Mouse (Mus musculus): Measurements from ENCODE around the gene Ap4b1. TPM values are rescaled to one million over a fixed set of nuclear protein-coding genes. Genes with fewer than 3 reads are reported as not detected.
A peak's percentile ranks its signal among the peaks of the same experiment; 100 is the strongest.
"Not testable (repeated sequence)": the region's sequence is repeated elsewhere in the genome, so short reads cannot be mapped to it uniquely, and the experiment has no call there.

The Ap4b1 gene
- total and polyA plus RNA-seq, 3 experiments: 3.4 to 24.1 (median 13.5) TPM

- ATAC-seq (ENCODE audit: extremely low read depth, insufficient number of reproducible peaks, low FRiP score, poor library complexity, severe bottlenecking) (no peak), DNase-seq (ENCODE audit: low spot score) (no peak)
- Histone ChIP-seq H3K4me1 (ENCODE audit: insufficient read depth, low read depth, low read length) (peaks cover 43% of the 10 kb centered on the region), H3K4me3 (ENCODE audit: low read depth, low read length) (peak overlapping the region; percentile 86), H3K36me3 (replicated peaks) (peaks cover 56% of the 10 kb centered on the region), H3K27me3 (ENCODE audit: insufficient read depth, low read length) (no peaks in the 10 kb centered on the region), H3K9me3 (replicated peaks) (no peaks in the 10 kb centered on the region)
- TF ChIP-seq POLR2AphosphoS5 (IDR thresholded peaks at IDR 0.05; ENCODE audit: insufficient replicate concordance, low read depth, low read length): no peak
- no peak for TF ChIP-seq GATA1 (IDR thresholded peaks at IDR 0.05; ENCODE audit: borderline replicate concordance, low read length)
- TF ChIP-seq GATA2 (IDR thresholded peaks at IDR 0.05; ENCODE audit: borderline replicate concordance, low read depth, low read length): no peak
- TF ChIP-seq CTCF (IDR thresholded peaks at IDR 0.05; ENCODE audit: low read depth, low read length): no peak
- no peak for TF ChIP-seq TAL1 (conservative IDR thresholded peaks at IDR 0.05; ENCODE audit: low read depth, low read length)
These were observed 455 bp downstream of the Ap4b1 start for GRCm38 (mm10) chr3:103809799-103810150.

GRCm38 (mm10) chr3:103810967-103811366 lies 1.6 kb downstream of the Ap4b1 start:
- TF ChIP-seq GATA1 (IDR thresholded peaks at IDR 0.05; ENCODE audit: borderline replicate concordance, low read length): no peak
- no peak for TF ChIP-seq GATA2 (IDR thresholded peaks at IDR 0.05; ENCODE audit: borderline replicate concordance, low read depth, low read length)
- TF ChIP-seq CTCF (IDR thresholded peaks at IDR 0.05; ENCODE audit: low read depth, low read length): no peak
- no peak for TF ChIP-seq POLR2AphosphoS5 (IDR thresholded peaks at IDR 0.05; ENCODE audit: insufficient replicate concordance, low read depth, low read length)
- TF ChIP-seq TAL1 (conservative IDR thresholded peaks at IDR 0.05; ENCODE audit: low read depth, low read length): no peak
- H3K4me3 ChIP-seq (ENCODE audit: low read depth, low read length): no peak overlapping the region; the same call in 1 of the 2 replicates
- ATAC-seq (ENCODE audit: extremely low read depth, insufficient number of reproducible peaks, low FRiP score, poor library complexity, severe bottlenecking): no peak

GRCm38 (mm10) chr3:103827548-103827947 lies 18.2 kb downstream of the Ap4b1 start:
- Histone ChIP-seq H3K4me1 (ENCODE audit: insufficient read depth, low read depth, low read length) (peaks cover 15% of the 10 kb centered on the region), H3K9me3 (replicated peaks) (no peaks in the 10 kb centered on the region), H3K36me3 (replicated peaks) (peaks cover 15% of the 10 kb centered on the region), H3K27me3 (ENCODE audit: insufficient read depth, low read length) (no peaks in the 10 kb centered on the region), H3K4me3 (ENCODE audit: low read depth, low read length) (no peak overlapping the region)
- TF ChIP-seq GATA2 (IDR thresholded peaks at IDR 0.05; ENCODE audit: borderline replicate concordance, low read depth, low read length) (no peak), CTCF (IDR thresholded peaks at IDR 0.05; ENCODE audit: low read depth, low read length) (no peak)
- DNase-seq (ENCODE audit: low spot score): no peak
- no peak for ATAC-seq (ENCODE audit: extremely low read depth, insufficient number of reproducible peaks, low FRiP score, poor library complexity, severe bottlenecking)

More at GRCm38 (mm10) chr3:103810967-103811366, 1.6 kb downstream of the Ap4b1 start:
- no peaks in the 10 kb centered on the region for H3K27me3 ChIP-seq (ENCODE audit: insufficient read depth, low read length)
- peaks cover 36% of the 10 kb centered on the region for H3K4me1 ChIP-seq (ENCODE audit: insufficient read depth, low read depth, low read length)
- no peak for DNase-seq (ENCODE audit: low spot score)
- peaks cover 58% of the 10 kb centered on the region for H3K36me3 ChIP-seq (replicated peaks)
- H3K9me3 ChIP-seq (replicated peaks): no peaks in the 10 kb centered on the region

GRCm38 (mm10) chr3:103829036-103829435 lies 19.7 kb downstream of the Ap4b1 start:
- Histone ChIP-seq H3K27me3 (ENCODE audit: insufficient read depth, low read length) (no peaks in the 10 kb centered on the region), H3K4me3 (ENCODE audit: low read depth, low read length) (no peak overlapping the region), H3K4me1 (ENCODE audit: insufficient read depth, low read depth, low read length) (peaks cover 20% of the 10 kb centered on the region), H3K36me3 (replicated peaks) (peaks cover 4% of the 10 kb centered on the region), H3K9me3 (replicated peaks) (no peaks in the 10 kb centered on the region)
- no peak for DNase-seq (ENCODE audit: low spot score)
- no peak for ATAC-seq (ENCODE audit: extremely low read depth, insufficient number of reproducible peaks, low FRiP score, poor library complexity, severe bottlenecking)
- TF ChIP-seq TAL1 (conservative IDR thresholded peaks at IDR 0.05; ENCODE audit: low read depth, low read length) (no peak), GATA2 (IDR thresholded peaks at IDR 0.05; ENCODE audit: borderline replicate concordance, low read depth, low read length) (no peak), POLR2AphosphoS5 (IDR thresholded peaks at IDR 0.05; ENCODE audit: insufficient replicate concordance, low read depth, low read length) (no peak), GATA1 (IDR thresholded peaks at IDR 0.05; ENCODE audit: borderline replicate concordance, low read length) (no peak), CTCF (IDR thresholded peaks at IDR 0.05; ENCODE audit: low read depth, low read length) (no peak)

GRCm38 (mm10) chr3:103830681-103831080 lies 21.4 kb downstream of the Ap4b1 start:
- H3K9me3 ChIP-seq (replicated peaks); H3K36me3 ChIP-seq (replicated peaks); H3K27me3 ChIP-seq (ENCODE audit: insufficient read depth, low read length); ATAC-seq (ENCODE audit: extremely low read depth, insufficient number of reproducible peaks, low FRiP score, poor library complexity, severe bottlenecking); H3K4me3 ChIP-seq (ENCODE audit: low read depth, low read length); DNase-seq (ENCODE audit: low spot score): not testable (repeated sequence)
- H3K4me1 ChIP-seq (ENCODE audit: insufficient read depth, low read depth, low read length): peaks cover 20% of the 10 kb centered on the region

- ATAC-seq (ENCODE audit: extremely low read depth, insufficient number of reproducible peaks, low FRiP score, poor library complexity, severe bottlenecking): no peak
- no peaks in the 10 kb centered on the region for H3K27me3 ChIP-seq (ENCODE audit: insufficient read depth, low read length)
- TF ChIP-seq TAL1 (conservative IDR thresholded peaks at IDR 0.05; ENCODE audit: low read depth, low read length) (no peak), GATA2 (IDR thresholded peaks at IDR 0.05; ENCODE audit: borderline replicate concordance, low read depth, low read length) (no peak), POLR2AphosphoS5 (IDR thresholded peaks at IDR 0.05; ENCODE audit: insufficient replicate concordance, low read depth, low read length) (no peak), CTCF (IDR thresholded peaks at IDR 0.05; ENCODE audit: low read depth, low read length) (no peak), GATA1 (IDR thresholded peaks at IDR 0.05; ENCODE audit: borderline replicate concordance, low read length) (no peak)
- DNase-seq (ENCODE audit: low spot score): no peak
- H3K4me1 ChIP-seq (ENCODE audit: insufficient read depth, low read depth, low read length): peaks cover 20% of the 10 kb centered on the region
- no peak overlapping the region for H3K4me3 ChIP-seq (ENCODE audit: low read depth, low read length)
- peaks cover 2% of the 10 kb centered on the region for H3K36me3 ChIP-seq (replicated peaks)
- H3K9me3 ChIP-seq (replicated peaks): no peaks in the 10 kb centered on the region
These were observed 21.8 kb downstream of the Ap4b1 start for GRCm38 (mm10) chr3:103831146-103831545.

- peaks cover 20% of the 10 kb centered on the region for H3K4me1 ChIP-seq (ENCODE audit: insufficient read depth, low read depth, low read length)
- no peaks in the 10 kb centered on the region for H3K27me3 ChIP-seq (ENCODE audit: insufficient read depth, low read length)
- DNase-seq (ENCODE audit: low spot score): no peak
- peak; percentile 63 for ATAC-seq (ENCODE audit: extremely low read depth, insufficient number of reproducible peaks, low FRiP score, poor library complexity, severe bottlenecking)
- TF ChIP-seq CTCF (IDR thresholded peaks at IDR 0.05; ENCODE audit: low read depth, low read length): no peak
- no peak for TF ChIP-seq TAL1 (conservative IDR thresholded peaks at IDR 0.05; ENCODE audit: low read depth, low read length)
- TF ChIP-seq POLR2AphosphoS5 (IDR thresholded peaks at IDR 0.05; ENCODE audit: insufficient replicate concordance, low read depth, low read length): no peak
- TF ChIP-seq GATA1 (IDR thresholded peaks at IDR 0.05; ENCODE audit: borderline replicate concordance, low read length): no peak
- TF ChIP-seq GATA2 (IDR thresholded peaks at IDR 0.05; ENCODE audit: borderline replicate concordance, low read depth, low read length): no peak
- H3K4me3 ChIP-seq (ENCODE audit: low read depth, low read length): no peak within 1 kb of the TSS
- H3K9me3 ChIP-seq (replicated peaks): no peaks in the 10 kb centered on the region
- H3K36me3 ChIP-seq (replicated peaks): no peaks in the 10 kb centered on the region
These were observed 23.1 kb downstream of the Ap4b1 start, which contains the start of gene Bcl2l15 for GRCm38 (mm10) chr3:103832426-103832825. Gene Bcl2l15 (plus strand): TSS chr3:103832601.
